Mouse (Mus musculus): ENCODE data around the gene Plekhh2. TPM values are rescaled to one million over a fixed set of nuclear protein-coding genes. Genes with fewer than 3 reads are reported as not detected.

Gene Plekhh2
- polyA plus RNA-seq, 1 experiment from 2014 or later = 4.2 TPM

GRCm38 (mm10) chr17:84505922-84506321, 5.8 kb upstream of the Plekhh2 start:
- Histone ChIP-seq H3K4me1 (ENCODE audit: control insufficient read depth, insufficient read depth, low read length) (peaks cover 7% of the 10 kb centered on the region; the same call in 1 of the 2 replicates), H3K27me3 (ENCODE audit: control insufficient read depth, insufficient read depth, low read length) (no peaks in the 10 kb centered on the region), H3K4me2 (ENCODE audit: low read depth) (no peak overlapping the region), H3K36me3 (ENCODE audit: control insufficient read depth, insufficient read depth, low read length) (no peaks in the 10 kb centered on the region), H3K4me3 (ENCODE audit: low read depth, low read length) (no peak overlapping the region), H3K9ac (ENCODE audit: low read length) (no peak overlapping the region), H3K9me3 (ENCODE audit: control insufficient read depth, low read length) (no peaks in the 10 kb centered on the region), H3K27ac (ENCODE audit: low read depth, low read length) (no peak overlapping the region)
- ATAC-seq (ENCODE audit: insufficient read depth, low FRiP score, low TSS enrichment) (no peak), DNase-seq (ENCODE audit: low spot score) (no peak)
- WGBS = 83% methylated on average over 2 of the region's 2 CpGs

- Histone ChIP-seq H3K4me3 (ENCODE audit: low read depth, low read length) (no peak overlapping the region), H3K36me3 (ENCODE audit: control insufficient read depth, insufficient read depth, low read length) (no peaks in the 10 kb centered on the region), H3K27ac (ENCODE audit: low read depth, low read length) (no peak overlapping the region), H3K4me2 (ENCODE audit: low read depth) (no peak overlapping the region), H3K27me3 (ENCODE audit: control insufficient read depth, insufficient read depth, low read length) (0 out of 2 replicates have a peak, but pooled peaks cover 3% of the 10 kb centered on the region), H3K9me3 (ENCODE audit: control insufficient read depth, low read length) (no peaks in the 10 kb centered on the region), H3K4me1 (ENCODE audit: control insufficient read depth, insufficient read depth, low read length) (peaks cover 13% of the 10 kb centered on the region; the same call in 1 of the 2 replicates), H3K9ac (ENCODE audit: low read length) (no peak overlapping the region)
- ATAC-seq (ENCODE audit: insufficient read depth, low FRiP score, low TSS enrichment) (peak; percentile 38; the same call in 1 of the 2 replicates), DNase-seq (ENCODE audit: low spot score) (no peak)
- WGBS = 50% methylated on average over 3 of the region's 3 CpGs
These were observed 3.0 kb upstream of the Plekhh2 start for GRCm38 (mm10) chr17:84508736-84509135.

GRCm38 (mm10) chr17:84509176-84509575, 2.5 kb upstream of the Plekhh2 start:
- DNase-seq (ENCODE audit: low spot score) (no peak), ATAC-seq (ENCODE audit: insufficient read depth, low FRiP score, low TSS enrichment) (no peak)
- Histone ChIP-seq H3K4me2 (ENCODE audit: low read depth) (no peak overlapping the region), H3K9ac (ENCODE audit: low read length) (no peak overlapping the region), H3K27me3 (ENCODE audit: control insufficient read depth, insufficient read depth, low read length) (0 out of 2 replicates have a peak, but pooled peaks cover 3% of the 10 kb centered on the region), H3K36me3 (ENCODE audit: control insufficient read depth, insufficient read depth, low read length) (no peaks in the 10 kb centered on the region), H3K27ac (ENCODE audit: low read depth, low read length) (no peak overlapping the region), H3K4me3 (ENCODE audit: low read depth, low read length) (no peak overlapping the region), H3K4me1 (ENCODE audit: control insufficient read depth, insufficient read depth, low read length) (peaks cover 13% of the 10 kb centered on the region; the same call in 1 of the 2 replicates), H3K9me3 (ENCODE audit: control insufficient read depth, low read length) (no peaks in the 10 kb centered on the region)
- WGBS = 67% methylated on average over 4 of the region's 4 CpGs

GRCm38 (mm10) chr17:84510355-84510754, 1.3 kb upstream of the Plekhh2 start:
- no peaks in the 10 kb centered on the region for H3K9me3 ChIP-seq (ENCODE audit: control insufficient read depth, low read length)
- H3K4me3 ChIP-seq (ENCODE audit: low read depth, low read length) = no peak overlapping the region
- H3K9ac ChIP-seq (ENCODE audit: low read length) = no peak overlapping the region
- ATAC-seq (ENCODE audit: insufficient read depth, low FRiP score, low TSS enrichment) = no peak
- no peak overlapping the region for H3K4me2 ChIP-seq (ENCODE audit: low read depth)
- H3K36me3 ChIP-seq (ENCODE audit: control insufficient read depth, insufficient read depth, low read length) = no peaks in the 10 kb centered on the region
- peaks cover 13% of the 10 kb centered on the region; the same call in 1 of the 2 replicates for H3K4me1 ChIP-seq (ENCODE audit: control insufficient read depth, insufficient read depth, low read length)
- no peak for DNase-seq (ENCODE audit: low spot score)
- H3K27ac ChIP-seq (ENCODE audit: low read depth, low read length) = no peak overlapping the region
- 0 out of 2 replicates have a peak, but pooled peaks cover 3% of the 10 kb centered on the region for H3K27me3 ChIP-seq (ENCODE audit: control insufficient read depth, insufficient read depth, low read length)
- 64% methylated on average over 5 of the region's 5 CpGs for WGBS

GRCm38 (mm10) chr17:84510961-84511639, 595 bp upstream of the Plekhh2 start:
- Histone ChIP-seq H3K27ac (ENCODE audit: low read depth, low read length) (no peak overlapping the region), H3K9me3 (ENCODE audit: control insufficient read depth, low read length) (no peaks in the 10 kb centered on the region), H3K4me2 (ENCODE audit: low read depth) (peak overlapping the region; percentile 89), H3K4me1 (ENCODE audit: control insufficient read depth, insufficient read depth, low read length) (peaks cover 13% of the 10 kb centered on the region; the same call in 1 of the 2 replicates), H3K27me3 (ENCODE audit: control insufficient read depth, insufficient read depth, low read length) (0 out of 2 replicates have a peak, but pooled peaks cover 3% of the 10 kb centered on the region), H3K9ac (ENCODE audit: low read length) (no peak overlapping the region; the same call in 1 of the 2 replicates), H3K36me3 (ENCODE audit: control insufficient read depth, insufficient read depth, low read length) (no peaks in the 10 kb centered on the region), H3K4me3 (ENCODE audit: low read depth, low read length) (peak overlapping the region; percentile 67; the same call in 1 of the 2 replicates)
- DNase-seq (ENCODE audit: low spot score) (no peak), ATAC-seq (ENCODE audit: insufficient read depth, low FRiP score, low TSS enrichment) (no peak)
- WGBS = 20% methylated on average over 11 of the region's 11 CpGs

- H3K4me2 ChIP-seq (ENCODE audit: low read depth) = peak overlapping the region; percentile 89
- H3K36me3 ChIP-seq (ENCODE audit: control insufficient read depth, insufficient read depth, low read length) = no peaks in the 10 kb centered on the region
- ATAC-seq (ENCODE audit: insufficient read depth, low FRiP score, low TSS enrichment) (no peak), DNase-seq (ENCODE audit: low spot score) (no peak)
- H3K4me1 ChIP-seq (ENCODE audit: control insufficient read depth, insufficient read depth, low read length) = peaks cover 13% of the 10 kb centered on the region; the same call in 1 of the 2 replicates
- peak overlapping the region; percentile 71 for H3K9ac ChIP-seq (ENCODE audit: low read length)
- no peak overlapping the region for H3K27ac ChIP-seq (ENCODE audit: low read depth, low read length)
- 36% methylated on average over 4 of the region's 4 CpGs for WGBS
- H3K4me3 ChIP-seq (ENCODE audit: low read depth, low read length) = peak overlapping the region; percentile 67
- H3K27me3 ChIP-seq (ENCODE audit: control insufficient read depth, insufficient read depth, low read length) = 0 out of 2 replicates have a peak, but pooled peaks cover 3% of the 10 kb centered on the region
- no peaks in the 10 kb centered on the region for H3K9me3 ChIP-seq (ENCODE audit: control insufficient read depth, low read length)
These were observed 906 bp downstream of the Plekhh2 start for GRCm38 (mm10) chr17:84512516-84513085.

GRCm38 (mm10) chr17:84515901-84516300, 4.2 kb downstream of the Plekhh2 start:
- Histone ChIP-seq H3K4me2 (ENCODE audit: low read depth) (no peak overlapping the region), H3K9ac (ENCODE audit: low read length) (no peak overlapping the region), H3K4me1 (ENCODE audit: control insufficient read depth, insufficient read depth, low read length) (0 out of 2 replicates have a peak, but pooled peaks cover 6% of the 10 kb centered on the region), H3K4me3 (ENCODE audit: low read depth, low read length) (no peak overlapping the region), H3K36me3 (ENCODE audit: control insufficient read depth, insufficient read depth, low read length) (no peaks in the 10 kb centered on the region), H3K9me3 (ENCODE audit: control insufficient read depth, low read length) (no peaks in the 10 kb centered on the region), H3K27ac (ENCODE audit: low read depth, low read length) (no peak overlapping the region), H3K27me3 (ENCODE audit: control insufficient read depth, insufficient read depth, low read length) (0 out of 2 replicates have a peak, but pooled peaks cover 3% of the 10 kb centered on the region)
- WGBS = 78% methylated on average over 5 of the region's 5 CpGs
- no peak for ATAC-seq (ENCODE audit: insufficient read depth, low FRiP score, low TSS enrichment)
- DNase-seq (ENCODE audit: low spot score) = no peak

- 84% methylated on average over 3 of the region's 3 CpGs for WGBS
- no peak for DNase-seq (ENCODE audit: low spot score)
These were observed 7.7 kb downstream of the Plekhh2 start for GRCm38 (mm10) chr17:84519346-84519745.

More at GRCm38 (mm10) chr17:84519346-84519745, 7.7 kb downstream of the Plekhh2 start:
- H3K9me3 ChIP-seq (ENCODE audit: control insufficient read depth, low read length) = no peaks in the 10 kb centered on the region
- H3K27me3 ChIP-seq (ENCODE audit: control insufficient read depth, insufficient read depth, low read length) = no peaks in the 10 kb centered on the region
- no peak overlapping the region for H3K27ac ChIP-seq (ENCODE audit: low read depth, low read length)
- H3K4me2 ChIP-seq (ENCODE audit: low read depth) = no peak overlapping the region
- no peaks in the 10 kb centered on the region for H3K4me1 ChIP-seq (ENCODE audit: control insufficient read depth, insufficient read depth, low read length)
- H3K9ac ChIP-seq (ENCODE audit: low read length) = no peak overlapping the region
- H3K36me3 ChIP-seq (ENCODE audit: control insufficient read depth, insufficient read depth, low read length) = no peaks in the 10 kb centered on the region
- H3K4me3 ChIP-seq (ENCODE audit: low read depth, low read length) = no peak overlapping the region
- no peak for ATAC-seq (ENCODE audit: insufficient read depth, low FRiP score, low TSS enrichment)

Measured in neural tube, embryonic 11.5 days (tissue).